Mouse (Mus musculus): Measurements from ENCODE around the gene Cyp11a1.
A peak's percentile ranks its signal among the peaks of the same experiment; 100 is the strongest.

The Cyp11a1 gene

DNA sequence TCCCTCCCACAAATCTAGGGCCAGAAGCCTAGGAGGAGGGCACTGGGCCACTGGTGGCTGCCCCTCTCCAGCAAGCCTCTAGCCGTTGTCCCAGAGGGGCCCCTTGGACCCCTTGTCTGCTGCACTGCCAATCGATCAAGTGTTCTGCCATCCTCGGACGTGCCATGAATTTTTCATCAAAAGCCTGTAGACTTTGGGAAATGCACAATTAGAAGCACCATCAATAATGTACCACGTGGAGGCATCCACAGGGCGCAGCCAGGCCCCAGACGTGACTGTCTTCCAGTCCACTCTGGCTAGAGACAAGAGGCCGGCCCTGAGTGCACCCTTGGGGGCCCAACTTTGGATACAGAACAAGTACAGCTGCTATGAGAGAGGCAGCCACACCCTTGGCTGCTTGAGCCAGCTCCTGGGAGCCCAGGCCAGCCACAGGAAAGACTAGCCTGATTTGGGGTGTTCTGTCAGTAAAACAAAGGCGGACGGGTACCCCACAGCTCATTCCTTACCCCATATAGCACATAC is 37.3 kb downstream of the Cyp11a1 start:
- DNase-seq (ENCODE audit: low read depth, low spot score) = no peak

DNA sequence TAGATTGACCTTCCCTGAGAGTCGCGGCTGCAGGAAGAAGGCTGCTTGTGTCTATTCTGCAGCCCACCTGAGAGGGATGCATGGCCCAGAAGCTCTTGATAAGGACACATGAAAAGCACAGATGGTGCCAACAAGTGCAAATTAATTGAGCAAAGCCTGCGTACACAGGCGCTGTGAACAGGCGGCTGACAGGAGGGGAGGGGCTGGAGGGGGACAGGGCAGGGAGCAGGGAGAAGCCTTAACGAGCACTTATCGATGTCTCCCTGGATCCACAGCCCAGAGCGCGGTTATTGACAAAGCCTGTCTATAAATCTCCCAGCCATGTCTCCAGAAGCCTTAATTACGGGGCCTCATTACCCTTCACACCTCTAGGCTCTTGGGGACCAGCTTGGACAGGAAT is 38.6 kb downstream of the Cyp11a1 start:
- DNase-seq (ENCODE audit: low read depth, low spot score) = no peak

DNA sequence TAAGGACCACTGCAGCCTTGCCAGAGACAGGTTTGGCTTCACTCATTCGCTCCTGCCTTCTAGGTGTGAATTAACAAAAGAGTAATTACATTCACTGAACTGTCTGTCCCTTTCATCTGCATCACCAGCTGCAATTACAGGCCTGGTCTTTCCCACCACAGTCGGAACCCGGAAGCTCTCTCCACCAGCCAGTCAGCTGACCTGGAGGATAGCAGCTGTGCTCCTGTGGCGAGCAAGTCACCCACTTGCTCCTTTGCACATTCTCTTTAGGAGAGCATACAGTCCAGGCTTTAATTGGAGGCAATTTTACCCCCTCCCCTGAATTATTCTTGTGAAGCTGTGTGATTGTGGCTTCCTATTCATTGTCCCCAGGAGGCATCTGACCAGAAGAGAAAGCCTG is 39.4 kb downstream of the Cyp11a1 start:
- DNase-seq (ENCODE audit: low read depth, low spot score) = no peak

DNA sequence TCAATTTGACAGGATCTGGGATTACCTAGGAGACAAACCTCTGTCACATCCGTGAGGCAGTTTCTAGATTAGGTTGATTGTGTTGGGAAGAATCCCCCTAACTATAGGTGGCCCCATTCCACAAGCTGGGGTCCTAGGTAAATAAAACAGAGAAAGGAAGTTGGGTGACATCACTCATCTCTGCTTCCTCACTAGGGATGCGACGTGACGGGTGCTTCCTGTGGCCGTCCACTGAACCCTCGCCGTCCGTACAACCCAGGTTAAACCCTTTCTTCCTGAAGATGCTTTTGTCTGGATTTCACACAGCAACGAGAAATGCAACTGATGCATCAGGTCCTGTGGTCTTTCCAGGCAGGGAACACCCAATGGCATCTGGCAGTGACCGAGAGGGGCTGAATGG is 40.9 kb downstream of the Cyp11a1 start:
- no peak for DNase-seq (ENCODE audit: low read depth, low spot score)

DNA sequence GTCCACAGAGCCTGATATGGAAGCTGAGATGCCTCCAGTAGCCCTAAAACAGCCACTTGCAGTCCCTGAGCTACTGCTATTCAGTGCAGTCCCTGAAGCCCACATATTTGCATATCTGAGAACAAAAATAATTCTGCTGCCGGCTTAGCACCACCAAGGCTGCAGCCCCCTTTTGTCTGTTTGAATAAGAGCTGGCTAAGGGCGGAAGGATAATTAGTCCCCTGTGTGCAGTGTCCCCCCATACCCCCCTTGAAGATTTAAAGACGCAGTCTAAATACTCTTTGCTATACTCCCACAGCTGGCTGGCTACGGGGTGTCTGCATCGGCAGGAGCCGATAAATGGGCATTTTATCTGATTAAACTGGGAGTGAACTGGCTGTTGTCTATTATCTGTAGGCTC is 42.4 kb downstream of the Cyp11a1 start:
- no peak for DNase-seq (ENCODE audit: low read depth, low spot score)

DNA sequence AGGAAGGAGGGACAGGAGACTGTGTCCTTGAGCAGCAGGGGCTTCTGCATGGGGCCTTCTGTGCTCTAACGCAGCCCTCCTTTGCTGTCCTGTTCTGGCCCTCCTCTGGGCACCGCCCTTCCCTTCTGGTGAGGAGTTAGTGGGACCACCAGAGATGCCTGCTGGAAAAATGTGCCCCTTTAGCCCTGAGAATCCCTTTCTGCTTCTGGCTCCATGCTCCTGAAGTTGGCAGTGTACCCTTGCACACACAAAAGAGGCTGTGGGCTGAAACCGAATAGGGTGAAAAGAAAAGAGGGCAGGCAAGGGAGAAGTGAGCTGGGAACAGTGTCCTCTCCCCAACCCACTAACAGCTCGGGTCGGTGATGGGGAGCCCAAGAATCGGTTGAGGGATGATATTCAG is 43.0 kb downstream of the Cyp11a1 start:
- DNase-seq (ENCODE audit: low read depth, low spot score) = no peak

DNA sequence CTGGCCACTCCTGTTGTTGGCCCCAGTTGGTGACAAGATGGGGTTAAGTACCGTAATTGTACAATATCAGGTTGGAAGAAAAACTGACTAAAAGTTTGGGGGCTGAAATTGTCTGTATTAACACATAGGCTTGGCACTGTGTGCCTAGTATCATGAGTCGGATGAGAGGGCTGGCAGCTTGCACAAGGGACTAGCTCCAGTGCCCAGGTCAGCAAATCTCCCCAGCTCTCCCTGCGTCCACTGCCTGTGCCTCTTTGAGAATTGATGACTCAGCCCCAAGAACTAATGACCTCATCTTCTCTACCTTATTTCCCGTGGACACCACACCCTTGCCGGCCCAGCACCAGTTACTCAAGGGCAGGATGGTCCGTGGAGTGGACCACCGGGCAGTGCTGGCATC is 43.6 kb downstream of the Cyp11a1 start:
- no peak for DNase-seq (ENCODE audit: low read depth, low spot score)

DNA sequence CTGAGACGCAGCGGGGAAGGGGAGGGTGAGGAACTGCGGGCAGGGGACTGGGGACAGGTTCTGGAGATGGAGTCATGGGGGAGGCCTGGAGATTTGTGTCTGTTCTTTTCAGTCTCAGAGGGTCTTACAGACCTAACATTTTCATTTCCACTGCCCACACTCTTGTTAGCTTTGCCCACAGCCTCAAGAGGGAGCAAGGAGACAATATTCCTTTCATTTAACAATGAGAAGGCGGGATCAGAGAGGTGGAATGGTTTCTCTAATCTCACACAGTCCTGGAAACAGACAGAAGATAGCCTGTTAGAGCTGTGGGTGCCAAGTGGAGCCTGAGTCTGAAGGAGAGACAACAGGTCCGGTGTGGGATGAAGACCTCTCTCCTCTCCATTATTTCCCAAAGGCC is 45.7 kb downstream of the Cyp11a1 start:
- peak; percentile 30 for DNase-seq (ENCODE audit: low read depth, low spot score)

DNA sequence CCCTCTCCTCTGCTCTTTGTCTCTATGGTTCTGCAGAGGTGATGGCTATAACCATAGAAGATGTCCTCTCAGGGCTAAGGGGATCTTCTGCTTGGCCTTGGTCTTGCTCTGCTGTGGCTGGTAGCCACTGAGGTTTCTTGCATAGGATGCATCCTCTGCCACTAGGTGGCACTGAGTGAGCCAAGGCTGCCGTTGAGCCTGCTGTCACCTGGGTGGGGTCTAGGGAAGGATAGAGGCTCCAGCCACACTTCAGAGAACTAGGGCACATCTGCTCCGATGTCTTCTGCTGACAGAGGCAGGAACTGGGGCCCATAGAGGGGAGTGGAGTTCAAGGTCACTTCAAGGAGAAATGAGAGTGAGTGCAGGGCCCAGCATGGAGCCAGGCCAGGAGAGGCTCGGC is 46.9 kb downstream of the Cyp11a1 start:
- peak; percentile 88 for DNase-seq (ENCODE audit: low read depth, low spot score)

DNA sequence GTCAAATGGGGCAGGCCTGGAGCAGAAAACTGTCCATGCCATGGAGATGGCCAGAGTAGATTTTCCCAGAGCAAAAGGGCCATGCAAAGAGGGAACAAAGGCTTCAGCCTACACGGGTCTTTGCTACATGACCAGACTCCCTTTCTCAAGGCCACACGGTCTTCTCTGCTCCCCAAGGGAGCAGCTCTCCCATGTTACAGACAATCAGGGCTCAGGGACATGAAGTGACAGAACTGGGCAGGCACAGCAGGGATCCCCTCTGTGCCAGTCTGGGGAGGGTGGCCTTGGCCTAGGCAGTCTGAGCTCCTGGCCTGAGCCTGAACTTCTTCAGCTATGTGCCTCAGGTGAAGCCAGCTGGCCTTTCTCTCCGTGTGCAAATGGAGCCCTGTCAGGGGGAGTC is 47.3 kb downstream of the Cyp11a1 start:
- no peak for DNase-seq (ENCODE audit: low read depth, low spot score)

DNA sequence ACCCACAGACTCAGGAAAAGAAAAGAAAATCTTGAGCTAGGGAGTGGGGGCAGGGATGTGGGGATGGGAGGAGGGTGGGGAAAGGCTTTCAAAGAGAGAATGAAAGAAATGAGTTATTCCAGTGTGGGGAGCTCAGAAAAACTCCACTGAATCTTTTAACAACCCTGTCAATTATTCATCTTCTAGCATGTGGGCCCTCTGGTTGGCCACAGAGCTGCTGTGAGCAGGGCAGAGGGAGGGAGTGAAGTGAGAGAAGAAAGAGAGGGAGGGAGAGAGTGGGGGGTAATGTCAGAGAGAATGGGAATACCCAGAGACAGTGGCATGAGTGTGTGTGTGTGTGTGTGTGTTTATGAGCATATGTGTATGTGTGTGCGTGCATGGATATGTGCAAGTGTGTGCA is 47.8 kb downstream of the Cyp11a1 start:
- no peak for DNase-seq (ENCODE audit: low read depth, low spot score)

DNA sequence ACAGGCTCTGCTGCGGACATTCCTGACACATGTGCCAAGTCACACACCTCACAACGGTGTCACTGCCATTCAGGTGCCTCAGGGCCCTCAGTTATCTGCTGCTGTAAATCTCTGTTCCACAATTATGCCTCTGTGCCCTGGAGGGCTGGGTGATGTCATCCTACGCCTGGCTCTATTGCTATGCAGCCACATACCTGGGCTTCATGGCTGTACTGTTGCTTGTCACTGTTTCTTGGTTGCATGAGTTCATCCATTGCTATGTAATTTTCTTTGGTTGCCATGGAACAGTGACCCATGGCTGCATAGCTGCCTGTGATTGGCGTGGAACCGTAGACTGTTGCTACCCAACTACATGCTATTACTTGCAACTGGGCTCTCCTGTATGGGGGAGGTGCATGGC is 49.5 kb downstream of the Cyp11a1 start:
- no peak for DNase-seq (ENCODE audit: low read depth, low spot score)

DNA sequence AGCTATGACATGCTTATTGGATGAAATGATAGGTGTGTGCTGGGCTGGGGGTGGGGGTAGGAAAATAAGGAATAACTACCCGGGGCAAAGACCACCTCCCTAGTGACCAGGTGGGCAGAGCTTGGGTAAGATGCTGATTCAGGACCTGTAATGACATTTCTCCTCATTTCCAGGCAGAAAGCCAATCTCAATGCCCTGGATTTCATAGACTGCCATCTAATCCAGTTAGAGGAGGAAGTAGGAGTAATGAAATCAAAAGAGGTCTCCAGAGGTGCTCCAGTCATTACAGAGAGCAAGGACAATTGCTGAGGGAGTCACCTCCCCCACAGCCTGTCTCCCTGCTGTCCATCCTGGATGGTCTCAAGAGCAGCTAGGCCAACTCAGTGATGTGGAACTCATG is 53.7 kb downstream of the Cyp11a1 start:
- DNase-seq (ENCODE audit: low read depth, low spot score) = no peak

DNA sequence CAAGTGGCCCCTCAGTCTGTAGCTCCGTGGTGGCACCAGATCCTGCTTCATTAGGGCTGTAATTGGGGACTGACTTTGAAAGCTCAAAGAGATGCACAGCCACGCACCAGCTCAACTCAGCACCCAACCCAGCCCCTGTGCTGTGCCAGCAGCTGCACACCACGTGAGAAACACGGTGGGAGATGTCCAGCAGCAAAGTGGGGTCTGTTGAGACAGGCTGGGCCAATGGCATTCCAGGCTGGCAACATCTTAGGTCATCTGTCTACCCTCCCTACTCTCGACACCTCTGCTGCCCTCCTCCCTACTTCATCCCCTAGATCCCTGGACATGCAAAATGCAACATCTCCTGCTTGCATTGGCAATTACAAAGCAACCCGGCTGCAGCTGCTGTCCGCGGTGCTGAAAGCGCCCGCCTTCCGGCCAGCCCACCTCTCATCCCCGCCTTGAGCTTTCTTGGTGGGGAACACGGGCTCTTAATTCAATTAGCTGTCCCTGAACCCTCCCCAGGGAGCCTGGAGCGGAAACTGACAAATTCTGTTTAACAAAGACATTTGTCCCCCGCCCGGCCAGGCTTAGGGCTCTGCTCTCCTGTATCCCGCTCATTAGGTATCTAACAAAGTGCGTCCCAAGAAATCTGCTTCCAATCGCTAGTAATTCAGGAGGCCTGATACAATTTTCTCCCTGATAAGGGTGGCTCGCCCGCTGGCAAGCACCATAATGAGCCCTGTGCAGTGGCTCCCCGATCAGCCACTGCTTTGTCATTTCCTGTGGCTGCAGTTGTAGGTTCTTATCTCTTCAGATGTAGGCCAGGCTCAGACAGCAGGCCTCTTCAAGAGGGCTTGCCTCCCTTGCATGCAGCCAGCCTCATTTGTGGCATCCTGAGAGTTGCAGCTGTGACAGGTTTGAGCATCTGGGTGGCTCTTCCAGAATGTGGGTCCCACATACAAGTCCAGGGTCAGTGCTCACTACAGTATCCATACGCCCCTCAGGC is 54.8 kb downstream of the Cyp11a1 start:
- peak; percentile 71 for DNase-seq (ENCODE audit: low read depth, low spot score)

DNA sequence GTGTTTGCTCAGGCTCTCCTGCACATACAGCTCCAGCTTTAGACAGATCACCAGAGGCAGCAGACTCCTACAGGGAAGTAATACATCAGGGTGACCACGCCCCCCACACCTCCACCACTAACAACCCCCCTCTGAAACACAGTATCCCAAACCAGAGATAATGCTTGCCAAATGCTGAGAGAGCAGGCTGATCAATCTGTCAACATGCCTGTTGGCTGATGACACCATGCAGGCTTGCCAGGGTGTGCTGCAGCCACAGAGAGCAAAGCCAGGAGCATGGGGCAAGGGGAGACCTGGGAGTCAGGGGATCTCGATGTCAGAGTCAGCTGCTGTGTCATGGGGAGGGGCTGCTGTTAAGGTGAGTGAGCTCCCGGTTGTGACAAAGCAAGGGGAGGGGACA is 57.3 kb downstream of the Cyp11a1 start, which contains the start of gene Stra6:
Gene Stra6 (plus strand): TSS at position 258 of the 400 bp plus-strand sequence.
- no peak for DNase-seq (ENCODE audit: low read depth, low spot score)

DNA sequence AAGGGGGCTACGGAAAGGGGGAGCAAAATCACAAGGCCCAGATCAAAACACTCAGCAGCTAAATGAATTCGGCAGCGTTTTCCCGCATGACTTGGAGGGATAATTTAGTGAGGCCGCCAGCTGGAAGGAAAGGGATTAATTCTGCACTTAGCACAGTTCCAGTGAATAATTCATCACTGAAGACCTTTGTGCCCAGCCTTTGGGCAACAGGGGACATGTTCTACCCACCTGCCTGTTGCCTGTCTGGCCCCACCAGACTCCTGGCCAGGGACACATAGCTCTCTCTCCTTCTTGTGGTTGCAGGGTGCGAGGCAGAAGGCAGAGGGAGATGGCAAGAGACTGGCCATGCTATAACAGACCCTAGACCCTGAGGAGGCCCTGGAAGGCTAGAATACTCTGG is 59.3 kb downstream of the Cyp11a1 start:
- DNase-seq (ENCODE audit: low read depth, low spot score) = no peak

DNA sequence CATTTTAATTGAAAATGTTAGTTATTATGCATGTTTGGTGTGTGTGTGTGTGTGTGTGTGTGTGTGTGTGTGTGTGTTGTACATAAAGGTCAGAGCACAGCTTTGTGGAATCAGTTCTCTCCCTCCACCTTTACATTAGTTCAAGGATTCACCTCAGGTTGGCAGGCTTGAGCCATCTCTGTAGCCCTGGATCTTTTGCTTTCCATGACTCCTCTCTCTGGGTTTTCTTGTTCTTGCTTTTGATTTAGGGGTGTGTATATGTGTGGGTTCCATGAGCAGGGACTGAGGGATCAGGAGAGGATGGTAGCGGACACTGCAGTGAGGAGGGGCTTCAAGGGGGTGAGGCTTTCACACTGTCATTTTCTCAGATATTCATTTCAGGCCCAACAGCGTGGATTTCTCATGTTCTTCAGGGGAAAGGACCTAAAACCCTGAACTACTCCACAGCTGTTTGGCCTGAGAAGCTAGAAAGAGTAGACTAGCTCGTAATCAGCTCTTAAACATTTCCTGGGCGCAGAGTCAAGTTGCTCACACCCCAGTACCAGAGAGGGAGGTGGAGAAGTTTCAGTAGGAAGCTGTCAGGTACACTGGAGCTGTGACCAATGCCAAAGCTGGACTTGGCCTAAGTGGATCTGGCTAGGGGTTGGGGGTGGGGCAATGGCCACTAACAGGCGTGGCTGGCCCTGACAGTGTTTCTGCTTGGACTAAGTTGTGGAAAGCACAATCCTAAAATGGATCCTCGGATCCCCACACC is 59.9 kb downstream of the Cyp11a1 start:
- no peak for DNase-seq (ENCODE audit: low read depth, low spot score)

DNA sequence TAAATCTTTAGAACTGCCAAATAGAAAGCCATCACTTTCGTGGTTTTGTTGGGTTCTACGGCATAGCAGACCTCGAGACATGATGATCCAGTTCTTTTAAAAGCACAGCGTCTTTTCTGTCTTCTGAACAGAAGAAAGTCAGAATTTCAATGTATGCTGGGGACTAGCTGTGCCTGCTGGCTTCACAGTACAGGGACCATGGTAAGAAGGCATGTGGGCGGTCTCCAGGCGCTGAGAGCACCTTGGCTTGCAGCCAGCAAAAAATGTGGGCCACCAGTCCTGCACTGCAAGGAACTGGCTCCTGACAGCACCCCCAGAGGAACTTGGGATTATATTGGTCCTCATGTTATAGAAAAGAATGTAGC is 60.5 kb downstream of the Cyp11a1 start:
- no peak for DNase-seq (ENCODE audit: low read depth, low spot score)

DNA sequence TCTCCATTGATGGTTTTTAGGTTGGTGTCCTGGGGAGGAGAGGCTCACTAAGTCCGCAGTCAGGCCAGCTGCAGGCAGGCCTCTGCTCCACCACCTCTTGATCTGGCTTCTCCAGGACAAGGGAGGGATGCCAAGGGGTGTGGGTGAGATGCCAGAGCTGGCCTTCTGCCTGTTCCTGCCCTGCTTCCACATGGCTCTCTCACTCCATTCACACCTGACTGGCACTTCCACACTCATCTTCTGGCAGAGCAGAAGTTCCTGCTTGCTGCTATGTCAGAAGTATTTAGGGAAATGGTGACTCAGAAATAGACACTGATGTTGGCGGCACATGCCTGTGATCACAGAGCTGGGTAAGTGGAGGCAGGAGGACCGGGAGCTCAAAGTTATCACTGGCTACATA is 61.3 kb downstream of the Cyp11a1 start:
- no peak for DNase-seq (ENCODE audit: low read depth, low spot score)

DNA sequence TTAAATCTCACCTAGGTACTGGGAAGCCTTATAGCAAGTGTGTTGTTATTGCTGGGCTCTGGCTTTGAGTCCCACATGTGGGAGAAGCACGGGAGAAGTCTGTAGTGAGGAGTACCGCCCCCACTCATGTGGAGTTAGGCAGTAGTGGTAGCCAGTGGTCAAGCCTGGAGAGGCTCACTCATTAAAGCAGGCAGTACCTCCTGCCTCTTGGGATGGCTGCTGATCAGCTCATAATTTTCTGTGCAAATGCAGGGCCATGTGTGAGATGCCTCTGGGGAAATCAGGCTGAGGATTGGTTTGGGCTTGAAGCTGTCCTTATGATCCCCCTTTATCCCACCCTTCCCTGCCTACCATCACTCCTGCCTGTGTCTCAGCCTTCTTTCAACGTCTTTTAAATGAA is 68.3 kb downstream of the Cyp11a1 start:
- DNase-seq (ENCODE audit: low read depth, low spot score) = no peak
